Mouse (Mus musculus) stomach, embryonic 15.5 days (tissue): ENCODE data around the gene Slc25a10. TPM values are rescaled to one million over a fixed set of nuclear protein-coding genes. Genes with fewer than 3 reads are reported as not detected.

Experiments
- ATAC-seq: fragments of 200-750 bp; cut with Nextera tagmentation; 2 replicates; pipeline ENCODE4 v1.8.0; 2017; ENCODE audit warnings: low read depth, moderate number of reproducible peaks, moderate TSS enrichment; ENCODE audit not compliant: insufficient read depth, low FRiP score
- H3K27ac ChIP-seq: fragments of 300-500 bp; sonication (generic); 2 replicates; pipeline ENCODE4 v1.5.1; 2015; ENCODE audit warnings: mild to moderate bottlenecking, inconsistent platforms
- H3K27me3 ChIP-seq: fragments of 300-500 bp; sonication (generic); replicated peaks from 2 replicates; pipeline ENCODE4 v1.6.1; 2015; ENCODE audit warnings: inconsistent platforms
- H3K36me3 ChIP-seq: fragments of 300-500 bp; sonication (generic); 2 replicates; pipeline ENCODE4 v1.6.1; 2015; ENCODE audit warnings: inconsistent platforms
- H3K4me1 ChIP-seq: fragments of 300-500 bp; sonication (generic); 2 replicates; pipeline ENCODE4 v1.6.1; 2015; ENCODE audit warnings: inconsistent platforms
- H3K4me2 ChIP-seq: fragments of 300-500 bp; sonication (generic); 2 replicates; pipeline ENCODE4 v1.6.1; 2015; ENCODE audit warnings: mild to moderate bottlenecking, inconsistent platforms
- H3K4me3 ChIP-seq: fragments of 300-500 bp; sonication (generic); replicated peaks from 2 replicates; pipeline ENCODE4 v1.5.1; 2015; ENCODE audit warnings: inconsistent platforms
- H3K9ac ChIP-seq: fragments of 300-500 bp; sonication (generic); 2 replicates; pipeline ENCODE4 v1.6.1; 2015; ENCODE audit warnings: inconsistent platforms
- H3K9me3 ChIP-seq: fragments of 300-500 bp; sonication (generic); 2 replicates; pipeline ENCODE4 v1.6.1; 2016; ENCODE audit warnings: inconsistent platforms
- WGBS: fragments of 180-500 bp; shearing (Covaris S2); methylation state at CpG from one replicate; pipeline ENCODE4 v1.1.7; 2015; 5-methylcytosine and 5-hydroxymethylcytosine counted together
- polyA plus RNA-seq: library from polyadenylated mRNA; unstranded; fragments of >200 nt; fragmentation: Nextera tagmentation; extraction: Ambion mirVana; gene quantifications from 2 replicates; pipeline ENCODE4 v1.2.1, GENCODE M21; 2015

Gene Slc25a10
- polyA plus RNA-seq, 1 experiment from 2014 or later = 70.7 TPM

DNA sequence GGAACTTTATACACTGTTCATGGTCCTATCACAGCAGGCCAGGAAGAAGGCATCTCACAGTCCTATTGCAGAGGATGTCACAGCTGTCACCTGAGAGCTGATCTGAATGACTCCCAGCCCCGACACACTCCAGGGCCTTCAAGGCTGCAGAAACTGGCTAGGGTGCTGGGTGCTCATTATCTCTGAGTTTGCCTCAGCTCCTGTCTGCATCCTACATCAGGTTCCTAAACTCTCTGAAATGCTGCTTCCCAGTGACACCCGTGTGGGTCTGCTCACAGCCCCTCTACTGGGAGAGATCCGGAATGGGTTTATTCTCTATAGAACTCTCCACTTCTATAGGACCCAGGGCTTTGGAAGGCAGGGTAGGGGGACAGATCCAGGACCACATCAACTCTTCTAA is 56.6 kb downstream of the Slc25a10 start:
- WGBS = 73% methylated on average over 3 of the region's 3 CpGs
- Histone ChIP-seq H3K9ac (peak overlapping the region; percentile 95; the same call in 1 of the 2 replicates), H3K4me2 (peak overlapping the region; percentile 81), H3K4me3 (peak overlapping the region; percentile 92), H3K9me3 (no peaks in the 10 kb centered on the region), H3K27ac (peak overlapping the region; percentile 98; the same call in 1 of the 2 replicates), H3K4me1 (peaks cover 28% of the 10 kb centered on the region), H3K27me3 (no peaks in the 10 kb centered on the region), H3K36me3 (peaks cover 21% of the 10 kb centered on the region)
- ATAC-seq = no peak

DNA sequence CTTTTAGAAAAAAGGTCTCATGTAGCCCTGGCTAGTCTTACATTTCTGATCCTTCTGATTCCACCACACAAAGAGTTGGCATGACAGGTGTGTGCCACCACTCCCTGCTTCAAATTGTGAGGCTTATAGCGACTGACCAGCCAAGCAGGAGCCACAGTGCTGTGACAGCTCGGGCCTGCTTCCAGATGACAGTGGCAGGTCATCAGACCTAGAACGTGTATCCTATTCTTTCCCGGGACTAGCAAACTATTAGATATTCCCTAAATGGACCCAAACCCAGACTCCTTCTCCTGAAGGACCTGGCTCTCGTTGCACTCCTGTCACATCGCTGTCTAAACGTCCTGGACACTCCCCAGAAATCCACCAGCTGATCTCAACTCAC is 57.1 kb downstream of the Slc25a10 start:
- H3K36me3 ChIP-seq = peaks cover 17% of the 10 kb centered on the region
- no peaks in the 10 kb centered on the region for H3K9me3 ChIP-seq
- WGBS = 14% methylated on average over 7 of the region's 7 CpGs
- peak overlapping the region; percentile 98 for H3K27ac ChIP-seq
- H3K27me3 ChIP-seq = no peaks in the 10 kb centered on the region
- no peak for ATAC-seq
- peaks cover 28% of the 10 kb centered on the region for H3K4me1 ChIP-seq
- peak overlapping the region; percentile 92 for H3K4me3 ChIP-seq
- H3K9ac ChIP-seq = peak overlapping the region; percentile 95
- peak overlapping the region; percentile 81 for H3K4me2 ChIP-seq

Other genes with a start within 250 kb of the Slc25a10 start
- gene Actg1, start 143.3 kb upstream of the Slc25a10 start, polyA plus RNA-seq = 2,501 and 2,557 TPM in 2 replicates
- gene Fscn2, start 130.3 kb upstream of the Slc25a10 start, polyA plus RNA-seq = 0.49 and 0.85 TPM in 2 replicates
- 31.5 and 33.0 TPM in 2 replicates for gene Faap100, start 113.1 kb upstream of the Slc25a10 start, polyA plus RNA-seq
- 28.1 and 29.8 TPM in 2 replicates for gene Nploc4, start 54.1 kb upstream of the Slc25a10 start, polyA plus RNA-seq
- not detected in 2 replicates for gene Tspan10, start 49.2 kb upstream of the Slc25a10 start, polyA plus RNA-seq
- gene Pde6g, start 38.3 kb upstream of the Slc25a10 start, polyA plus RNA-seq = 0.26 TPM in 1 of 2 replicates, not detected in the other
- 15.7 and 16.1 TPM in 2 replicates for gene Oxld1, start 33.8 kb upstream of the Slc25a10 start, polyA plus RNA-seq
- 30.5 and 32.2 TPM in 2 replicates for gene Ccdc137, start 33.7 kb upstream of the Slc25a10 start, polyA plus RNA-seq
- 40.0 and 42.7 TPM in 2 replicates for gene Arl16, start 24.2 kb upstream of the Slc25a10 start, polyA plus RNA-seq
- gene Mrpl12, start 7.2 kb upstream of the Slc25a10 start, polyA plus RNA-seq = 157 and 168 TPM in 2 replicates
- 1.7 and 2.4 TPM in 2 replicates for gene Gcgr, start 38.9 kb downstream of the Slc25a10 start, polyA plus RNA-seq
- gene Mcrip1, start 57.9 kb downstream of the Slc25a10 start, polyA plus RNA-seq = 167 TPM in 2 replicates
- gene Ppp1r27, start 59.3 kb downstream of the Slc25a10 start, polyA plus RNA-seq = 0.59 TPM in 1 of 2 replicates, not detected in the other
- 954 and 1,026 TPM in 2 replicates for gene P4hb, start 81.4 kb downstream of the Slc25a10 start, polyA plus RNA-seq
- gene Arhgdia, start 89.8 kb downstream of the Slc25a10 start, polyA plus RNA-seq = 537 and 556 TPM in 2 replicates
- 420 and 451 TPM in 2 replicates for gene Alyref, start 106.5 kb downstream of the Slc25a10 start, polyA plus RNA-seq
- gene Anapc11, start 106.6 kb downstream of the Slc25a10 start, polyA plus RNA-seq = 196 and 200 TPM in 2 replicates
- gene Npb, start 116.6 kb downstream of the Slc25a10 start, polyA plus RNA-seq = 9.8 and 12.1 TPM in 2 replicates
- gene Pcyt2, start 126.1 kb downstream of the Slc25a10 start, polyA plus RNA-seq = 183 and 188 TPM in 2 replicates
- 38.1 and 39.0 TPM in 2 replicates for gene Sirt7, start 133.4 kb downstream of the Slc25a10 start, polyA plus RNA-seq
- gene Mafg, start 141.8 kb downstream of the Slc25a10 start, polyA plus RNA-seq = 29.3 and 31.9 TPM in 2 replicates
- gene Pycr1, start 151.9 kb downstream of the Slc25a10 start, polyA plus RNA-seq = 32.5 and 32.7 TPM in 2 replicates
- 0.28 and 0.44 TPM in 2 replicates for gene Myadml2, start 156.3 kb downstream of the Slc25a10 start, polyA plus RNA-seq
- 3.9 and 4.9 TPM in 2 replicates for gene Notum, start 169.3 kb downstream of the Slc25a10 start, polyA plus RNA-seq
- 105 and 113 TPM in 2 replicates for gene Aspscr1, start 181.1 kb downstream of the Slc25a10 start, polyA plus RNA-seq
- 155 and 158 TPM in 2 replicates for gene Cenpx, start 221.9 kb downstream of the Slc25a10 start, polyA plus RNA-seq
- 55.7 and 57.3 TPM in 2 replicates for gene Lrrc45, start 222.1 kb downstream of the Slc25a10 start, polyA plus RNA-seq
- 36.4 and 39.4 TPM in 2 replicates for gene Rac3, start 229.6 kb downstream of the Slc25a10 start, polyA plus RNA-seq
- 31.6 and 33.5 TPM in 2 replicates for gene Dcxr, start 235.4 kb downstream of the Slc25a10 start, polyA plus RNA-seq
- gene Cbr2, start 240.3 kb downstream of the Slc25a10 start, polyA plus RNA-seq = 54.5 and 82.4 TPM in 2 replicates